Mouse (Mus musculus) ES-E14 (cell line): Measurements from ENCODE around the gene Slc25a54.

Experiments
- CHD2 ChIP-seq: IDR thresholded peaks from 2 replicates; pipeline ENCODE4 v1.6.1; 2014; ENCODE audit warnings: mild to moderate bottlenecking, low read depth, low read length, inconsistent platforms
- HCFC1 ChIP-seq: IDR thresholded peaks from 2 replicates; pipeline ENCODE4 v1.6.1; 2012; ENCODE audit warnings: low read length, inconsistent platforms, borderline replicate concordance; ENCODE audit not compliant: insufficient read depth
- ZC3H11A ChIP-seq: IDR thresholded peaks from 2 replicates; pipeline ENCODE4 v1.6.1; 2012; ENCODE audit warnings: low read depth, mild to moderate bottlenecking, inconsistent platforms, low read length, borderline replicate concordance
- ZNF384 ChIP-seq: IDR thresholded peaks from 2 replicates; pipeline ENCODE4 v1.6.1; 2012; ENCODE audit warnings: low read depth, low read length, inconsistent platforms

GRCm38 (mm10) chr3:109164088-109164487 is 83.8 kb downstream of the Slc25a54 start:
- TF ChIP-seq ZC3H11A: no peak
- TF ChIP-seq HCFC1: no peak
- no peak for TF ChIP-seq ZNF384
- no peak for TF ChIP-seq CHD2
